Mouse (Mus musculus): ENCODE results near the gene Proz.

The Proz gene

DNA sequence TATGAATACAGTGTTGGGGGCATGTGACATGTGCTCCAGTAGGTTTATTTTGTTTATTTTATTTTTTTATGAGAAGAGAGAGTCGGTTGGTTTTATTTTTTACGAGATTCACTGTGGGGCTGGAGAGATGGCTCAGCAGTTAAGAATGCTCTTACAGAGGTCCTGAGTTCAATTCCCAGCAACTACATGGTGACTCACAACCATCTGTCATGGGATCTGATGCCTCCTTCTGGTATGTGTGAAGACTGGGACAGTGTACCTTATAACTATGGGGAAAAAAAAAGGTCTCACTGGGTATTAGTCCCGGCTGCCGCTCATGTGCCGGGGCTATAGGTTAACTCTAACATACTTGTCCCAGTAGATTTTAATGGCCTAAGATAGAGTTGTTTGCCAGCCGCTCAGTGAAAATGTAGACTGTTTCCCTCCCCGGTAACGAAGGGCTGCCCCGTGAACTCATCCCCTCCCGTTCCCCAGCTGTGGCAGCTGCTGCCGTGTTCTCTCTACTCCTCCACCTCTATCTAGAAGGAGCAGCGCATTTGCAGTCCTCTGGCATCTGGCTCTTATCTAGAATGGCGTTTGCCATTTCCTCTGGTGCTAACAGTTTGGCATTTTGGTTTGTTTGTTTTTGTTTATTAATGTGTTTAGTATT, 47.4 kb downstream of the Proz start:
- no peak for DNase-seq (ENCODE audit: low spot score)

GRCm38 (mm10) chr8:13108967-13109366, 48.3 kb downstream of the Proz start:
- no peak for DNase-seq (ENCODE audit: low spot score)

- no peak for DNase-seq (ENCODE audit: low spot score)
These were observed 48.8 kb downstream of the Proz start for GRCm38 (mm10) chr8:13109416-13109960.

GRCm38 (mm10) chr8:13111917-13112316, 51.2 kb downstream of the Proz start:
- DNase-seq (ENCODE audit: low spot score) = no peak

- DNase-seq (ENCODE audit: low spot score) = no peak
These were observed 52.5 kb downstream of the Proz start for GRCm38 (mm10) chr8:13113232-13113631.

GRCm38 (mm10) chr8:13117096-13117495, 56.4 kb downstream of the Proz start:
- no peak for DNase-seq (ENCODE audit: low spot score)

- DNase-seq (ENCODE audit: low spot score) = no peak
These were observed 57.8 kb downstream of the Proz start for GRCm38 (mm10) chr8:13118516-13118915.

DNA sequence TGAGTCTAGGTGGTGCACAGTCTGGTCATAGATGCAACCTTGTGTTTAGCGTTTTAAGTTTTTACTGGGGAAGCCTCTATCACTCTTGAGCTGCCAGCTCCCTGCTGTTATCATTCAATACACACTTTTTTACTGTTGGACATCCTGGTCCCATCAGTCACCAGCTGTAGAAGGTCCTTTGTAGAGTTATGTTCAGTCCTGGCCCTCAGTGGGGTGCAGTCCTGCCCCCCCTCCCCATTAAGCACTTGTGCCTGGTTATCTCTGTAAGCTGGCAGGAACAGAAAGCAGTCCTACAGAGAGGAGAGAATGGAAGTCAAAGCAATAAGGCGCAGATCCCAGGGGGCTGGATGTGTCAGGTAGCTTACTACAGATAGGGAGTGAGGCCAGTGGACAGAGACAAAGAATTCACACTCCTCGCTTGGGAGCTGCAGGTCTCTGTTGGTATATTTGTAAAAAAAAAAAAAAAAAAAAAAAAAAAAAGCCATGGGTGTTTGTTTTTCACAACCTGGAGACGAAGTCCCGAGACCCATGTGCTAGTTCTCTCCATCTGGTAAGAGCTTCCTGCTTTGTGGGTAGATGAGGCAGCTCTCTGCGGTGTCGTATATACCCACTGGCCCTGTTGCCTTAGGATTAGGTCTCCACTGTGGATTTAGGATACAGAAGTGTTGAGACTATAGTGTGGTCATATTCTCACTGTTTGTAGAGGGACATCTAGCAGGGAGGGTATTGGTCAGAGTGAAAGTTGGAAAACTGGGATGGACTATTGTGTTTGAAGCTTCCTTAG, 60.4 kb downstream of the Proz start:
- DNase-seq (ENCODE audit: low spot score) = no peak

- DNase-seq (ENCODE audit: low spot score) = no peak
These were observed 62.2 kb downstream of the Proz start for GRCm38 (mm10) chr8:13122887-13123421.

- DNase-seq (ENCODE audit: low spot score) = no peak
These were observed 64.2 kb downstream of the Proz start for GRCm38 (mm10) chr8:13124897-13125296.
